Mouse (Mus musculus): Measurements from ENCODE around the gene Aadacl4. TPM values are rescaled to one million over a fixed set of nuclear protein-coding genes. Genes with fewer than 3 reads are reported as not detected.

Gene Aadacl4
- not detected for total RNA-seq (2023)

DNA sequence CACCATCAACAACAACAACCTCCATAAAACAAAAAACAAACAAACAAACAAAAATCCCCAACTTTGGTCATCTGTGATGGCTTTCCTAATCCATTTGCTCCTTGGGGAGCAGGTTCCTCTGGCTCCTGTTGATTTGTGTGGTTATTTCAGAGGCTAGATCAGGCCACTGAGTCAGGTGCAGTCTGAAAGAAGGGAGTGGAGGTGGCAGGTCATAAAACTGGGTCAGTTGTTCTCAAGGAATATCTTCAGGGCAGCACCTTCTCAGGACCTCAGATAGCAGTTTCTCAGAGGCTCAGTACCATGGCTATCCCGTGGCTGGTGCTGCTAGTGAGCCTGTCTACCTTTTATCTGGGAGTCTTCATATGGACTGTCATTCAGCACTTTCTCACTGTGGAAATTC, at the start of gene Aadacl4:
Gene Aadacl4, plus strand, starts transcription at position 301 of the 400 bp plus-strand sequence.

GRCm38 (mm10) chr4:144565034-144565433, 48.5 kb upstream of the Aadacl4 start, which contains the start of gene Gm13124:
TSS of gene Gm13124 (minus strand) at chr4:144565134.

Other genes starting within 250 kb of the Aadacl4 start
- not detected for gene Pramef20, start 235.8 kb upstream of the Aadacl4 start, total RNA-seq (2023)
- gene Pramef12, start 205.2 kb upstream of the Aadacl4 start, total RNA-seq (2023), result not detected
- not detected for gene 1700012P22Rik, start 174.9 kb upstream of the Aadacl4 start, total RNA-seq (2023)
- not detected for gene Gm9944, start 160.4 kb upstream of the Aadacl4 start, total RNA-seq (2023)
- not detected for gene Aadacl3, start 150.0 kb upstream of the Aadacl4 start, total RNA-seq (2023)
- gene 9430007A20Rik, start 93.9 kb upstream of the Aadacl4 start, total RNA-seq (2023), result not detected
- not detected for gene Gm13124, start 48.6 kb upstream of the Aadacl4 start, total RNA-seq (2023)
- gene Gm436, start 72.7 kb downstream of the Aadacl4 start, total RNA-seq (2023), result not detected
- not detected for gene Gm13178, start 107.7 kb downstream of the Aadacl4 start, total RNA-seq (2023)
- gene Gm438, start 172.9 kb downstream of the Aadacl4 start, total RNA-seq (2023), result not detected

Measured in CD4-positive naive resting alpha-beta T cell, adult 57 days (primary cell).